Mouse (Mus musculus): ENCODE results near the gene Cit.

DNA sequence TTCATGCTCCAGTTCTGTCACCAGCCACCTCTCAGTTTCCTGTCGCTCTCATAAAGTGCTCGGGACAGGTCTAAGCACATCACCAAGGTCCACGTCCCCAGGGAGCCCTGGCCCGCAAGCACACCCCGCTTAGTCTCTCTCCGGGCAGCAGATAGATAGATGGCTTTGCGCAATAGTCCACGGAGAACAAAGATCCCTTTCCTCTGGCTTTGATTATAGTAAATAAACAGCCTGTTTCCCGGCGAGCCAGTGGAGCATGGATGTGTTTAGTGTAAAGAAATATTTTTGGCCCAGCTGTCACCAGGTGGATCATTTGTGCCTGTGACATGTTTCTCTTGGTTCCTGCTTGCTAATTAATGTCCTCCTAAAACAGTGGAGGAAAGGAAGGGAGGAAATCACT, 132.2 kb downstream of the Cit start:
- TF ChIP-seq CTCF (IDR thresholded peaks at IDR 0.05) (no peak), POLR2A (IDR thresholded peaks at IDR 0.05; ENCODE audit: insufficient read depth, low read depth, low read length) (no peak)

Data from heart, adult 2 months (tissue).